Mouse (Mus musculus) neural tube, embryonic 14.5 days (tissue): ENCODE results near the gene Dlx6. TPM values are rescaled to one million over a fixed set of nuclear protein-coding genes. Genes with fewer than 3 reads are reported as not detected.

ENCODE experiments used
- ATAC-seq: fragments of 200-750 bp; cut with Nextera tagmentation; 2 replicates; pipeline ENCODE4 v1.8.0; 2017; ENCODE audit warnings: low read depth, mild to moderate bottlenecking, moderate TSS enrichment, moderate library complexity
- H3K27ac ChIP-seq: fragments of 300-500 bp; sonication (generic); 2 replicates; pipeline ENCODE4 v1.5.1; 2014; ENCODE audit warnings: low read depth, mild to moderate bottlenecking, control low read depth, low read length, moderate library complexity, mixed read lengths
- H3K27me3 ChIP-seq: fragments of 300-500 bp; sonication (generic); 2 replicates; pipeline ENCODE4 v1.6.1; 2014; ENCODE audit warnings: low read length; ENCODE audit not compliant: control insufficient read depth, insufficient read depth
- H3K36me3 ChIP-seq: fragments of 300-500 bp; sonication (generic); 2 replicates; pipeline ENCODE4 v1.6.1; 2014; ENCODE audit warnings: low read length, mixed read lengths; ENCODE audit not compliant: control insufficient read depth, insufficient read depth
- H3K4me1 ChIP-seq: fragments of 300-500 bp; sonication (generic); 2 replicates; pipeline ENCODE4 v1.6.1; 2014; ENCODE audit warnings: low read length; ENCODE audit not compliant: control insufficient read depth, insufficient read depth
- H3K4me2 ChIP-seq: fragments of 300-500 bp; sonication (generic); 2 replicates; pipeline ENCODE4 v1.6.1; 2014; ENCODE audit warnings: mild to moderate bottlenecking, low read depth, low read length, control low read depth
- H3K4me3 ChIP-seq: fragments of 300-500 bp; sonication (generic); 2 replicates; pipeline ENCODE4 v1.5.1; 2014; ENCODE audit warnings: low read depth, low read length, control low read depth, mixed read lengths
- H3K9ac ChIP-seq: fragments of 300-500 bp; sonication (generic); replicated peaks from 2 replicates; pipeline ENCODE4 v1.6.1; 2014; ENCODE audit warnings: low read depth, mild to moderate bottlenecking, control low read depth, low read length, mixed read lengths
- H3K9me3 ChIP-seq: fragments of 300-500 bp; sonication (generic); 2 replicates; pipeline ENCODE4 v1.6.1; 2016; ENCODE audit warnings: low read length; ENCODE audit not compliant: control insufficient read depth
- WGBS: fragments of 180-500 bp; shearing (Covaris S2); extraction: QIAGEN DNeasy Blood & Tissue Kit; methylation state at CpG from one replicate; pipeline ENCODE4 v1.1.7; 2014; 5-methylcytosine and 5-hydroxymethylcytosine counted together
- polyA plus RNA-seq: library from polyadenylated mRNA; unstranded; fragments of >200 nt; fragmentation: Nextera tagmentation; extraction: Ambion mirVana; gene quantifications from 2 replicates; pipeline ENCODE4 v1.2.1, GENCODE M21; 2014

Gene Dlx6
- polyA plus RNA-seq = not detected in 2 replicates

GRCm38 (mm10) chr6:6863160-6863870, at the start of gene Dlx6:
Gene Dlx6 (plus strand): TSS chr6:6863334.
- WGBS = under 1% methylated on average over 46 of the region's 52 CpGs
- Histone ChIP-seq H3K36me3 (no peaks in the 10 kb centered on the region), H3K4me3 (peak within 1 kb of the TSS; percentile 26), H3K4me1 (0 out of 2 replicates have a peak, but pooled peaks cover 4% of the 10 kb centered on the region), H3K27me3 (peaks cover 57% of the 10 kb centered on the region), H3K27ac (no peak within 1 kb of the TSS), H3K9me3 (no peaks in the 10 kb centered on the region), H3K9ac (no peak within 1 kb of the TSS), H3K4me2 (peak within 1 kb of the TSS; percentile 44)
- peak; percentile 62 for ATAC-seq

DNA sequence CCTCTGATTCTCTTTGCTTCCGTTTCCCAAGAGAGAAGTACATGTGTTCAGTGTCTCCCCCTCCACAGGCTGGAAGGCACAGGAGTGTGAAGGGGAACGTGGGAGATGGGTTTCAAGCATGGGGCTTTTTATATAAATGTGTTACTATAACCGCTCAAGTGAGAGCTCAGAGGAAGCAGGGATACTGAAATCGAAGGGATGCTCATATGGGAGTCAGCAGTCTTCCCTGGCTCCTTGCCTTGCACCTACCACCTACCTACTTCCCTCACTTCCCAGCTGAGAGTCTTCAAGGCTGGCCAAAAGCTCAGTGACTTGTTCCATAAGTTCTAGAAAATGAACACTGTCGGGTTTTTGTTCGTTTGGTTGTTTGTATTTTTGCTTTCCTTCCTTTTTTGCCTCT, 46.3 kb upstream of the Dlx6 start:
- Histone ChIP-seq H3K27ac (no peak overlapping the region), H3K9ac (no peak overlapping the region), H3K36me3 (no peaks in the 10 kb centered on the region), H3K4me3 (no peak overlapping the region), H3K4me2 (no peak overlapping the region), H3K4me1 (peaks cover 5% of the 10 kb centered on the region; the same call in 1 of the 2 replicates), H3K27me3 (no peaks in the 10 kb centered on the region), H3K9me3 (no peaks in the 10 kb centered on the region)
- no peak for ATAC-seq
- WGBS = 79% methylated on average over 6 of the region's 6 CpGs

DNA sequence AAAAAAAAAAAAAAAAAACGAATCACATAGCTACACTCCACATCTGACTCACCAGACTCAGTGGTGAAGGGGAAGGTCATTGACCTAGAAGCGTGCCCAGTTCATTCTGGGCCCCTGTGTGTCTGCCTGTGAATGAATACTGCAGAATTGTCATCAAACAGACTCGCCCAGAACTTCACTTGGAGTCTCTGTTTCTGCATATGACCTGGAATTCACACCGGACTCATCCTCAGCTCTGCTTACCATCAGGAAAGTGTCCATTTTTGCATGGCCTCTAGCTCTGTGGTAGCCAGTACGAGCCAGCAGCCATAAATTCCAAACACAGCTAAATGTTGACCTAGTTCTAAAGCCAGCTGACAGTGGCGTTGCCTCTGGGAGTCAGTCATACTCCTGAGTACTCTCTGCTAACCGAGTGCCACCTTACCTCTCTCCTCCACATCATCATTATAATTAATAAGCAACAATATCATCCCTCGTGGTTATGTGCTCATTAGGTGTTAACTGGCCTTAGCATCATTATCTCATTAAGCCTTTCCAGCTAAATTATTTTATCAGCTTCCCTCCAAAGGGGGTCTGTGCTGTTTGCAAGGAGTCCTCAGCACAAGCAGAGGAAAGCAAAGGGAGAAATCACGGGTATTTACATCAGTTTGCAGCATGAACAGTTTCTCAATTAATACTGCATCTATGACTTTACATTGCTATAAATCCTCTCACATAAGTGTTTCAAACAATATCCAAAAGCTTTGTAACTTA, 44.9 kb upstream of the Dlx6 start:
- peak; percentile 73; the same call in 1 of the 2 replicates for ATAC-seq
- Histone ChIP-seq H3K36me3 (no peaks in the 10 kb centered on the region), H3K9me3 (no peaks in the 10 kb centered on the region), H3K4me1 (peaks cover 5% of the 10 kb centered on the region; the same call in 1 of the 2 replicates), H3K27me3 (no peaks in the 10 kb centered on the region), H3K4me3 (no peak overlapping the region), H3K4me2 (no peak overlapping the region), H3K9ac (no peak overlapping the region), H3K27ac (no peak overlapping the region)
- 23% methylated on average over 8 of the region's 9 CpGs for WGBS

DNA sequence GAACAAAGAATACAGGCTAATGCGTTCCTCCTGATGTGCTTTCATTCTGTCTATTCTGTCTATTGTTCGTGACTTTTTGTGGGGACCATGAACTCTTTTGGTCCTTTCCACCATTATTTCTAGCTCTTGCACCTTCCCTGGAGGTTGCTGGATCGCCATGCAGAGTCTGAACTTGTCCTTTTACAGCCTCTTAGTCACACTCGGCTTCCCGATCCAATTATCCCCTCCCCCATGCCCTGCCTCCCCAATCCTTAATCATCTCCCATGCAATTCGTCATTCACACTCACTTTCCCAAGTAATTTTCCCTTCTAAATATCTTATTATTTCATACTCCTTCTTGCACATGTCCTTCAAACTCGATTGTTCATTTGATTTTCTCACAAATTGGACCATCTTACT, 44.0 kb upstream of the Dlx6 start:
- H3K36me3 ChIP-seq = no peaks in the 10 kb centered on the region
- no peaks in the 10 kb centered on the region for H3K9me3 ChIP-seq
- no peaks in the 10 kb centered on the region for H3K27me3 ChIP-seq
- no peak overlapping the region for H3K4me3 ChIP-seq
- H3K27ac ChIP-seq = no peak overlapping the region
- ATAC-seq = peak; percentile 76; the same call in 1 of the 2 replicates
- WGBS = 13% methylated on average over 7 of the region's 7 CpGs
- H3K4me2 ChIP-seq = peak overlapping the region; percentile 34
- no peak overlapping the region for H3K9ac ChIP-seq
- H3K4me1 ChIP-seq = peaks cover 5% of the 10 kb centered on the region; the same call in 1 of the 2 replicates

- no peak overlapping the region for H3K27ac ChIP-seq
- no peak for ATAC-seq
- no peaks in the 10 kb centered on the region for H3K9me3 ChIP-seq
- no peaks in the 10 kb centered on the region for H3K27me3 ChIP-seq
- H3K9ac ChIP-seq = no peak overlapping the region
- H3K4me3 ChIP-seq = no peak overlapping the region
- no peaks in the 10 kb centered on the region for H3K36me3 ChIP-seq
- no peak overlapping the region for H3K4me2 ChIP-seq
- no peaks in the 10 kb centered on the region for H3K4me1 ChIP-seq
These were observed 37.8 kb upstream of the Dlx6 start for GRCm38 (mm10) chr6:6825313-6825712.

DNA sequence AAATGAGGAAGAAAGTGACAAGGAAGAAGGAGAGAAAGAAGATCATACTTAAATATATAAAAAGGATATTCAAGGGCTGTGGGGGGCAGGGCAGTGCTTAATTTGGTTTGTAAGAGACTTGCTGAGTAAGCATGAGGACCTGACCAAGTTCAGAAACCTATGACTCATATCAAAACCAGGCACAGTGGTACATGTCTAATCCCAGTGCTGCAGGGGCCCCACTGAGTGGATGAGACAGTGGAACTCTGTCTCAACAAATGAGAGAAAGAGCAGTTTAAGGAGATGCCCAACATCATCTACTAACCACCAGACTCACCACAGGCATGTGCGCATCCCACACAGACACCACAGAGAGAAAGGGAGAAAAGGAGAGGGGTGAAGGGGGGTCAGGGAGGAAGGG, 36.3 kb upstream of the Dlx6 start:
- Histone ChIP-seq H3K36me3 (no peaks in the 10 kb centered on the region), H3K9ac (no peak overlapping the region), H3K27ac (no peak overlapping the region), H3K4me3 (no peak overlapping the region), H3K27me3 (no peaks in the 10 kb centered on the region), H3K9me3 (no peaks in the 10 kb centered on the region), H3K4me1 (no peaks in the 10 kb centered on the region), H3K4me2 (no peak overlapping the region)
- WGBS = 100% methylated on average over 1 of the region's 1 CpGs
- ATAC-seq = no peak

- no peak overlapping the region for H3K9ac ChIP-seq
- no peaks in the 10 kb centered on the region for H3K27me3 ChIP-seq
- H3K9me3 ChIP-seq = no peaks in the 10 kb centered on the region
- H3K36me3 ChIP-seq = no peaks in the 10 kb centered on the region
- H3K4me1 ChIP-seq = no peaks in the 10 kb centered on the region
- H3K4me2 ChIP-seq = no peak overlapping the region
- no peak overlapping the region for H3K27ac ChIP-seq
- 87% methylated on average over 7 of the region's 7 CpGs for WGBS
- no peak for ATAC-seq
- no peak overlapping the region for H3K4me3 ChIP-seq
These were observed 32.7 kb upstream of the Dlx6 start for GRCm38 (mm10) chr6:6830446-6830845.

- H3K9me3 ChIP-seq = no peaks in the 10 kb centered on the region
- no peaks in the 10 kb centered on the region for H3K36me3 ChIP-seq
- no peak overlapping the region for H3K4me3 ChIP-seq
- H3K4me2 ChIP-seq = no peak overlapping the region
- H3K27me3 ChIP-seq = no peaks in the 10 kb centered on the region
- H3K27ac ChIP-seq = no peak overlapping the region
- ATAC-seq = no peak
- WGBS = 91% methylated on average over 3 of the region's 3 CpGs
- H3K9ac ChIP-seq = no peak overlapping the region
- no peaks in the 10 kb centered on the region for H3K4me1 ChIP-seq
These were observed 29.8 kb upstream of the Dlx6 start for GRCm38 (mm10) chr6:6833301-6833700.

GRCm38 (mm10) chr6:6848541-6848940, 14.6 kb upstream of the Dlx6 start:
- Histone ChIP-seq H3K9me3 (no peaks in the 10 kb centered on the region), H3K4me3 (no peak overlapping the region), H3K4me2 (no peak overlapping the region), H3K27ac (no peak overlapping the region), H3K9ac (no peak overlapping the region), H3K36me3 (no peaks in the 10 kb centered on the region), H3K4me1 (no peaks in the 10 kb centered on the region), H3K27me3 (peaks cover 46% of the 10 kb centered on the region)
- 8% methylated on average over 4 of the region's 4 CpGs for whole genome bisulfite sequencing
- ATAC-seq = no peak
